Comparison of ENCODE assay signal across 10 mouse cellular contexts in genomic region chr7:24845713-24846112, GRCm38 (mm10). TPM values are rescaled to one million over a fixed set of nuclear protein-coding genes. Genes with fewer than 3 reads are reported as not detected.
A peak's percentile ranks its signal among the peaks of the same experiment; 100 is the strongest.
DNase-seq lines count a peak whose midpoint lies in the region; ATAC-seq and TF ChIP-seq lines count a peak whose summit lies in the region.
"Had no signal": no experiment of that assay in that cellular context is flagged by ENCODE, and none has a peak within 500 bp of the region (broad histone marks: within the 10 kb centered on the region; RNA-seq: fewer than 3 reads in every experiment).

No protein-coding gene starts in this region.

- no peak for TF ChIP-seq POLR2A in kidney, adult 2 months (IDR thresholded peaks at IDR 0.05; ENCODE audit: low read depth, low read length)

- H3K9ac ChIP-seq in midbrain, embryonic 11.5 days (ENCODE audit: low read length): no peak overlapping the region
- H3K9ac ChIP-seq: limb, embryonic 15.5 days had no signal

- peaks cover under 1% of the 10 kb centered on the region; the same call in 1 of the 2 replicates for H3K4me1 ChIP-seq in kidney, adult 2 months (ENCODE audit: control insufficient read depth, insufficient read depth, low read length)
- H3K4me1 ChIP-seq in midbrain, embryonic 11.5 days (ENCODE audit: control insufficient read depth, insufficient read depth, low read length): no peaks in the 10 kb centered on the region
- H3K4me1 ChIP-seq: limb, embryonic 15.5 days had no signal

- TF ChIP-seq CTCF in kidney, adult 2 months (conservative IDR thresholded peaks at IDR 0.05; ENCODE audit: insufficient read depth, insufficient read length, low read depth, low read length): 0 out of 2 replicates have a peak, but pooled peaks have one; percentile 7

- H3K9me3 ChIP-seq in midbrain, embryonic 11.5 days (ENCODE audit: control insufficient read depth, low read length): no peaks in the 10 kb centered on the region
- H3K9me3 ChIP-seq: limb, embryonic 15.5 days had no signal

- no peak for DNase-seq in kidney, adult 2 months
- DNase-seq in kidney, adult 18-20 months: no peak
- DNase-seq in MEL-GATA-1-ER (ENCODE audit: extremely low read depth, low read depth): peak; percentile 75
- DNase-seq in midbrain, embryonic 11.5 days (ENCODE audit: low spot score, missing footprints): peak; percentile 88
- DNase-seq in thymus, postnatal 10 days (ENCODE audit: low spot score in 2 of 2): no peak
- no peak for DNase-seq in lung, postnatal 4 days

- H3K4me2 ChIP-seq in midbrain, embryonic 11.5 days: no peak overlapping the region
- H3K4me2 ChIP-seq: limb, embryonic 15.5 days had no signal

- no peak overlapping the region for H3K27ac ChIP-seq in kidney, adult 2 months (ENCODE audit: insufficient read depth, low read depth, low read length)
- no peak overlapping the region for H3K27ac ChIP-seq in midbrain, embryonic 11.5 days (ENCODE audit: low read depth, low read length)
- H3K27ac ChIP-seq: limb, embryonic 15.5 days had no signal

- no peak overlapping the region for H3K4me3 ChIP-seq in kidney, adult 2 months (ENCODE audit: insufficient read depth, low read depth, low read length)
- no peak overlapping the region for H3K4me3 ChIP-seq in midbrain, embryonic 11.5 days (ENCODE audit: low read depth, low read length)
- H3K4me3 ChIP-seq: limb, embryonic 15.5 days had no signal

- H3K36me3 ChIP-seq in kidney, adult 2 months (ENCODE audit: control insufficient read depth, insufficient read depth, low read length): no peaks in the 10 kb centered on the region
- H3K36me3 ChIP-seq in midbrain, embryonic 11.5 days (ENCODE audit: control insufficient read depth, insufficient read depth, low read length): no peaks in the 10 kb centered on the region
- H3K36me3 ChIP-seq: limb, embryonic 15.5 days had no signal

- peak; percentile 42; the same call in 1 of the 2 replicates for ATAC-seq in erythroid progenitor cell, adult 5-6 weeks (replicated peaks; ENCODE audit: low FRiP score, poor library complexity, severe bottlenecking)
- ATAC-seq in midbrain, embryonic 11.5 days (ENCODE audit: low FRiP score): peak; percentile 58
- no peak for ATAC-seq in cerebellum, adult (ENCODE audit: insufficient number of reproducible peaks, low FRiP score, low TSS enrichment)

- WGBS in kidney, adult 2 months: 13% methylated on average over 6 of the region's 6 CpGs
- 8% methylated on average over 6 of the region's 6 CpGs for WGBS in midbrain, embryonic 11.5 days

- no peaks in the 10 kb centered on the region for H3K27me3 ChIP-seq in kidney, adult 2 months (replicated peaks; ENCODE audit: control insufficient read depth, insufficient read depth, low read length)
- no peaks in the 10 kb centered on the region for H3K27me3 ChIP-seq in midbrain, embryonic 11.5 days (ENCODE audit: control insufficient read depth, insufficient read depth, low read length)
- H3K27me3 ChIP-seq: limb, embryonic 15.5 days had no signal

RNA-seq across cellular contexts. Expression of gene Gm9844, which starts 16.3 kb away (rescaled TPM):
- polyA plus RNA-seq in kidney, adult 2 months (2012; rRNA removed): 0.94 and 2.2 TPM in 2 replicates
- total RNA-seq in erythroid progenitor cell, adult 5-6 weeks (2015; ENCODE audit: low replicate concordance): not detected in 2 replicates
- total RNA-seq in erythroid progenitor cell, adult 5-6 weeks (2017; ENCODE audit: low replicate concordance): 0.90 and 3.6 TPM in 2 replicates
- polyA plus RNA-seq in midbrain, embryonic 11.5 days (2014; fragmentation: Nextera tagmentation; extraction: Ambion mirVana): 19.9 and 20.6 TPM in 2 replicates

RNA-seq across cellular contexts. Expression of gene Lypd4, which starts 24.0 kb away (rescaled TPM):
- 0.14 and 0.23 TPM in 2 replicates for polyA plus RNA-seq in kidney, adult 2 months (2012; rRNA removed)
- not detected in 2 replicates for total RNA-seq in erythroid progenitor cell, adult 5-6 weeks (2015; ENCODE audit: low replicate concordance)
- total RNA-seq in erythroid progenitor cell, adult 5-6 weeks (2017; ENCODE audit: low replicate concordance): not detected in 2 replicates
- polyA plus RNA-seq in midbrain, embryonic 11.5 days (2014; fragmentation: Nextera tagmentation; extraction: Ambion mirVana): not detected in 2 replicates
- polyA plus RNA-seq: limb, embryonic 15.5 days; stomach, embryonic 16.5 days had no signal

RNA-seq across cellular contexts. Expression of gene Dmrtc2, which starts 24.1 kb away (rescaled TPM):
- polyA plus RNA-seq in kidney, adult 2 months (2012; rRNA removed): 0.11 TPM in 1 of 2 replicates, not detected in the other
- not detected in 2 replicates for total RNA-seq in erythroid progenitor cell, adult 5-6 weeks (2015; ENCODE audit: low replicate concordance)
- total RNA-seq in erythroid progenitor cell, adult 5-6 weeks (2017; ENCODE audit: low replicate concordance): not detected in 2 replicates
- polyA plus RNA-seq in midbrain, embryonic 11.5 days (2014; fragmentation: Nextera tagmentation; extraction: Ambion mirVana): not detected in 2 replicates
- polyA plus RNA-seq: limb, embryonic 15.5 days; stomach, embryonic 16.5 days had no signal

RNA-seq across cellular contexts. Expression of gene Rps19, which starts 38.5 kb away (rescaled TPM):
- 468 and 618 TPM in 2 replicates for polyA plus RNA-seq in kidney, adult 2 months (2012; rRNA removed)
- 818 and 840 TPM in 2 replicates for total RNA-seq in erythroid progenitor cell, adult 5-6 weeks (2015; ENCODE audit: low replicate concordance)
- 217 and 310 TPM in 2 replicates for total RNA-seq in erythroid progenitor cell, adult 5-6 weeks (2017; ENCODE audit: low replicate concordance)
- 1,753 and 1,929 TPM in 2 replicates for polyA plus RNA-seq in midbrain, embryonic 11.5 days (2014; fragmentation: Nextera tagmentation; extraction: Ambion mirVana)

RNA-seq across cellular contexts. Expression of gene Cd79a, which starts 51.5 kb away (rescaled TPM):
- polyA plus RNA-seq in kidney, adult 2 months (2012; rRNA removed): 2.0 and 27.1 TPM in 2 replicates
- 56.2 and 74.6 TPM in 2 replicates for total RNA-seq in erythroid progenitor cell, adult 5-6 weeks (2015; ENCODE audit: low replicate concordance)
- total RNA-seq in erythroid progenitor cell, adult 5-6 weeks (2017; ENCODE audit: low replicate concordance): 12.7 and 14.7 TPM in 2 replicates
- 0.12 and 0.14 TPM in 2 replicates for polyA plus RNA-seq in midbrain, embryonic 11.5 days (2014; fragmentation: Nextera tagmentation; extraction: Ambion mirVana)

Comparison
In these comparisons a context has a peak if more than half of its experiments do, and no peak if none do; other contexts are left out.
1. DNase-seq: peak in MEL-GATA-1-ER (single experiment) and midbrain, embryonic 11.5 days (single experiment); none in kidney, adult 2 months (single experiment), kidney, adult 18-20 months (single experiment), thymus, postnatal 10 days (0 of 2) and lung, postnatal 4 days (0 of 2).